Mouse (Mus musculus): ENCODE data around the gene Nat8f7.
"Not testable (repeated sequence)": the region's sequence is repeated elsewhere in the genome, so short reads cannot be mapped to it uniquely, and the experiment has no call there.

The Nat8f7 gene

DNA sequence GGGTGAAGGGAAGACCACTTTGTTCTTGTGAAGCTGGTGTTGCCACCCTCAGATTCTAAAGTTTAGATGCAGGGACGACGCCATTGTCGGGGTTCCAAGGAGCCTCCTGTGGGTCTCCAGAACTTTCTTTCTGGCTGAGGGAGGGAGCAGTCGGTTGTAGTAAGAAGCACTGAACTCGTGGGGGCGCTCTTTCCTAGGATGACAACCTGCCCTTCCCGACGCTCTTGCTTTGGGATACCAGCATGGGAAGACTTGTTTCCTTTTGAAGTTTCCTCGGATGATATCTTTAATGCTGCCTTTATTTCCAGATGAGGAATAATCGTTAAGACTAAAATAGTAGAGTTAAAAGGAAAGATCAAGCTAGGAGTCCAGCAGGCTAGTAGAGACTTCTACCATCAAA lies at the start of gene Nat8f7:
Gene Nat8f7 (minus strand): TSS at position 101 of the 400 bp plus-strand sequence.
- not testable (repeated sequence) for DNase-seq

- not testable (repeated sequence) for DNase-seq
Measured at GRCm38 (mm10) chr6:85762678-85763077, 49.7 kb upstream of the Nat8f7 start.

DNA sequence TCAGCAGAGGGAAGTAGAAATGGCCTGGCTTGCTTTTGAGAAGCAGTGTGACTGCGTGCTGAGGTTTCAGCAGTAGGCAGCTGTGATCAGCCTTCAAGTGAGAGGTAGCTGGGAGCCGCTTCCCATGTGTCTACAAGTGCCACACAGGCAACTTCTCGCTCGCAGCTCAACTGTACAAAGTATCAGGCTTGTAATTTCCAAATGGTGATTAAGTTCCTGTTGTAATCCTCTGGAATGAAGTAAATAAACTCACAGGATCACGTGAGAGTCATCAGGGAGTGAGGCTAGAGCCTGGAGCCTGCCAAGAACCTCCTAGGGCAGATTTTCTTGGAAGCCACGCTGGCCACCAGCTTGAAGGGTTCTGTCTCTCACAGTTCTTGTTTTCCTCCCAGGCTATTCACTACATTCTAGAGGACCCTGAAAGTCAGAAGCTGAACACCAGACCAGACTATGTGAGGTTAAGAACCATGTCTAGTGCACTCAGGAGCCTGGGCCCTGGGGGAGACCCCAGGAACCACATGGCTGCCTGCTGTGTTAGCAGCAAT lies 42.8 kb upstream of the Nat8f7 start:
- DNase-seq, result peak; percentile 23 to 25

DNA sequence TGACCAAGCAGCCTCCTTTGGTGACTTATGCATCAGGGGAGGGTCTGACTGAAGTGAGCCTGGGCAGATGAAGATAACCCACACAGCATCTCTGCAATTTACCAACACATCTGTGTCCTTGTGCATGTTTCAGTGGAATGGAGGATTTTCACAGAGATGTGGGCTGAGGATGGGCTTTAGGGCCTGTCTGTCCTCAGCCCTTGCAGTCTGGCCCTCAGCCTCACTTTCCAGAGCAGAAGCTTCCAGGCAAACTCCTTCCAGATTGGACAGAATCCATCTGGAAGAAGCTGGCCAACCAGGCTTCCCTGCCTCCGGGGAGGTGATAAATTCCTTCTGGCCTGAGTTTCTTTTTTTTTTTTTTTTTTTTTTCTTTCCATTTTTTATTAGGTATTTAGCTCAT lies 3.4 kb downstream of the Nat8f7 start:
- not testable (repeated sequence) for DNase-seq

- peak in 1 of 2 experiments; percentile 16 for DNase-seq
Measured at GRCm38 (mm10) chr6:85709206-85709605, 3.8 kb downstream of the Nat8f7 start.

- DNase-seq, result peak; percentile 65 to 74
Measured at GRCm38 (mm10) chr6:85701943-85702342, 11.1 kb downstream of the Nat8f7 start.
